Mouse (Mus musculus): ENCODE measurements at regions not wholly inside any gene's neighbourhood (a gene's known extent, or its start where the extent isn't known, plus 50 kb on each side); places are given as distances from the start of the nearest gene placed in this dataset.

DNA sequence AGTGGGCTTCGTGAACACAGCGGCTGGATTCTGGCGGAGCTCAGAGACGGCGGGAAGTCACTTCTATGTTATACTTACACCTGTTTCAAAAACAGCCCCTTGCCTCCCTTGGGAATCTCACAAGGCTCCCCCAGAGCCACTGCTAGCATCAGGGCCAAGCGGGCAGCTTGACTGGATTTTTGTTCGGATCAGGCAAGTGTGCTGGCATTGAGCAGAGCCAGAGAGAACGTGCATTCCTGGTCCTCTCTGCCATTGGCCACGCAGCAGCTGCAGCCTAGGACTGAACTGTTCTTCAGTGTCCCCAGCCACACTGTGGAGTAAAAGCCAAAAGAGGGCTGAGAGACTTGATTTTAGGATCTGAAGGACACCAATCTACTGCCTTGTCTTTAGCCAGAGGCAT, 195.6 kb upstream of the Lyplal1 start:
- Histone ChIP-seq H3K9ac (ENCODE audit: low read depth, low read length) (no peak overlapping the region), H3K36me3 (ENCODE audit: insufficient read depth, low read length) (no peaks in the 10 kb centered on the region), H3K27ac (no peak overlapping the region), H3K9me3 (replicated peaks; ENCODE audit: low read length) (no peaks in the 10 kb centered on the region), H3K27me3 (ENCODE audit: insufficient read depth, low read length) (no peaks in the 10 kb centered on the region), H3K4me2 (ENCODE audit: low read length) (no peak overlapping the region), H3K4me1 (replicated peaks; ENCODE audit: insufficient read depth, low read length) (no peaks in the 10 kb centered on the region), H3K4me3 (replicated peaks; ENCODE audit: low read depth, low read length) (no peak overlapping the region)
- DNase-seq (ENCODE audit: low spot score) (no peak), ATAC-seq (replicated peaks; ENCODE audit: low FRiP score, low read depth) (no peak)
- WGBS: 88% methylated on average over 9 of the region's 9 CpGs
- TF ChIP-seq CTCF (IDR thresholded peaks at IDR 0.05; ENCODE audit: low read depth): no peak

DNA sequence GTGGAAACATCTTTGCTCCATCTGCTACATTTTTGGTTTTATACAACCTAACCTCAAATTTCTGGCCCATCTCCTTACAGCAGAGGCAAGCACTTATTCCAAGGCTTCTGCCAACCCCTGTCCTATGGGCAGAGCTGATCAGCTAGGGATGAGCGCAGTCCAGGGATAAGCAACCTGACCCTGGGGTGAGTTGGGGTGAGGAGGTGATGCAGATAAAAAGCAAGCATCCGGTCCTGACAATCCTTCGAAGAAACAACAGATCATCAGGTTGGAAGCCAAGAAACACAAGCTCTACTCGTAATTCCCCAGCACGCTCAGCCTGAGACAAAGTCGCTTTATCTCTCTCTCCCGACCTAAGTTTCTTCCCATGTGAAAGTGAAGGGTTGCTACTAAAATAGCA, 194.9 kb upstream of the Lyplal1 start:
- WGBS: 67% methylated on average over 7 of the region's 7 CpGs
- no peak for ATAC-seq (replicated peaks; ENCODE audit: low FRiP score, low read depth)

DNA sequence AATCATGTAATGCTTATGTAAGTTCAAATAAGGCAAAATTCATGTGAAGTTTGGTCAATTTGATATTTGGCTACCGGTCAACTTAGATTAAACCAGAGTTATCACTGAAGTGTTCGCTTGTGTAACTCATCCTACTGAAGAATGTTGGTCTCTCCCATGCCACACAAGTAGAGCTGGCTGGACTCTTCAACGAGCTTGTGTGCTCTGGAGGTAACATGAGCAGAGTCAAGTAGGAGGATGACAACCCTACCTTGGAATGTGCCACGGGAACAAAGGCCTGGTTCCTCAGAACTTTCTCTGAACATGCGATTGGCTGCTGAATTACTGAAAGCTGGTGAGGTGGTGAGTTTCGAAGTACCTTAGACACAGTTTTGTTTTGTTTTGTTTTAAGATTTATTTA, 190.5 kb upstream of the Lyplal1 start:
- whole genome bisulfite sequencing: 72% methylated on average over 6 of the region's 6 CpGs
- Histone ChIP-seq H3K27ac (no peak overlapping the region), H3K36me3 (ENCODE audit: insufficient read depth, low read length) (no peaks in the 10 kb centered on the region), H3K9me3 (replicated peaks; ENCODE audit: low read length) (no peaks in the 10 kb centered on the region), H3K27me3 (ENCODE audit: insufficient read depth, low read length) (no peaks in the 10 kb centered on the region), H3K4me3 (replicated peaks; ENCODE audit: low read depth, low read length) (no peak overlapping the region), H3K4me1 (replicated peaks; ENCODE audit: insufficient read depth, low read length) (no peaks in the 10 kb centered on the region), H3K9ac (ENCODE audit: low read depth, low read length) (no peak overlapping the region), H3K4me2 (ENCODE audit: low read length) (no peak overlapping the region)
- no peak for TF ChIP-seq CTCF (IDR thresholded peaks at IDR 0.05; ENCODE audit: low read depth)
- ATAC-seq (replicated peaks; ENCODE audit: low FRiP score, low read depth): no peak
- DNase-seq (ENCODE audit: low spot score): no peak

More for the DNA sequence above, 194.9 kb upstream of the Lyplal1 start:
- TF ChIP-seq CTCF (IDR thresholded peaks at IDR 0.05; ENCODE audit: low read depth): no peak
- Histone ChIP-seq H3K27ac (no peak overlapping the region), H3K4me3 (replicated peaks; ENCODE audit: low read depth, low read length) (no peak overlapping the region), H3K4me1 (replicated peaks; ENCODE audit: insufficient read depth, low read length) (no peaks in the 10 kb centered on the region), H3K36me3 (ENCODE audit: insufficient read depth, low read length) (no peaks in the 10 kb centered on the region), H3K27me3 (ENCODE audit: insufficient read depth, low read length) (no peaks in the 10 kb centered on the region), H3K4me2 (ENCODE audit: low read length) (no peak overlapping the region), H3K9ac (ENCODE audit: low read depth, low read length) (no peak overlapping the region), H3K9me3 (replicated peaks; ENCODE audit: low read length) (no peaks in the 10 kb centered on the region)
- no peak for DNase-seq (ENCODE audit: low spot score)

DNA sequence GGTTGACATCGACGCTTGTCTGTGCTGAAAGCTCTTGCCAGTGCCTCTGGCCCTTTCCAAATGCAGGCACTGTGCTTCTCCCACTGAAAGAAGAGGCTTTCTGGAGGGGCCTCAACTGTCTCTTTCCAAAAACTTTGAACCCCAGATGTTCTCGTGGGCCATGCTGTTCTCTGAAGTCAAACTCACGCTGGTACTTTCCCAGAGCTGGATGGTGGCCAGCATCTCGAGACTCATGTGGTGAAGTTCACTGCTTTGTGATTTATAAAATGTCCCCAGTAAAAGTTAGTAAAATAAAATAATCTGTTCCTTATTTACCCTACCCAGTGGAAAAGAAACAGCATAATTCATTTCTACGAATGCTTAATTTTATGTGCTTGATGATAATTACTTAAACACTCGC, 180.4 kb upstream of the Lyplal1 start:
- no peaks in the 10 kb centered on the region for H3K27me3 ChIP-seq (ENCODE audit: insufficient read depth, low read length)
- ATAC-seq (replicated peaks; ENCODE audit: low FRiP score, low read depth) (no peak), DNase-seq (ENCODE audit: low spot score) (no peak)
- H3K9me3 ChIP-seq (replicated peaks; ENCODE audit: low read length): no peaks in the 10 kb centered on the region
- H3K4me1 ChIP-seq (replicated peaks; ENCODE audit: insufficient read depth, low read length): no peaks in the 10 kb centered on the region
- no peak overlapping the region for H3K4me3 ChIP-seq (replicated peaks; ENCODE audit: low read depth, low read length)
- H3K27ac ChIP-seq: no peak overlapping the region
- no peak overlapping the region for H3K9ac ChIP-seq (ENCODE audit: low read depth, low read length)
- no peak for TF ChIP-seq CTCF (IDR thresholded peaks at IDR 0.05; ENCODE audit: low read depth)
- no peak overlapping the region for H3K4me2 ChIP-seq (ENCODE audit: low read length)
- H3K36me3 ChIP-seq (ENCODE audit: insufficient read depth, low read length): no peaks in the 10 kb centered on the region
- WGBS: 66% methylated on average over 7 of the region's 7 CpGs

DNA sequence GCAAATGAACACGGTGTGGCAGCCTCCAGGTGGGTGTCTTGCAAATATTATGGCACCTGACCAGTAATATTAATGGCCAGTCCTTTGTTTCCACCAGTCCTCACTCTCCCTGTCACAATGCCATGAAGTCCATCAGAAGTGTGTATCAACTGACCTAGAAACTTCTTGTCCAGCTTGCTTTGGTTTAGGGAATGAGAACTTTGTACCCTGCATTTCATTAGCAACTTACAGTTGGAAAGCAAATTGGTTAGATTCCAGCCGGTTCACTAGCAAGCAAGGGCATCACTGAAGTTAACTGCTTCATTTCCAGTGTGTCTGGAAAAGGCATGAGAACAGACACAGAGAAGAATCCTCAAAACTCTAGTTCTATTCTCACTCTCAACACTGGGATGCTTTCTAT, 178.1 kb upstream of the Lyplal1 start:
- WGBS: 60% methylated on average over 2 of the region's 2 CpGs
- TF ChIP-seq CTCF (IDR thresholded peaks at IDR 0.05; ENCODE audit: low read depth): no peak
- H3K36me3 ChIP-seq (ENCODE audit: insufficient read depth, low read length): no peaks in the 10 kb centered on the region
- no peak overlapping the region for H3K4me3 ChIP-seq (replicated peaks; ENCODE audit: low read depth, low read length)
- H3K4me2 ChIP-seq (ENCODE audit: low read length): no peak overlapping the region
- ATAC-seq (replicated peaks; ENCODE audit: low FRiP score, low read depth): no peak
- H3K9me3 ChIP-seq (replicated peaks; ENCODE audit: low read length): no peaks in the 10 kb centered on the region
- H3K9ac ChIP-seq (ENCODE audit: low read depth, low read length): no peak overlapping the region
- H3K27ac ChIP-seq: no peak overlapping the region
- H3K27me3 ChIP-seq (ENCODE audit: insufficient read depth, low read length): no peaks in the 10 kb centered on the region
- no peak for DNase-seq (ENCODE audit: low spot score)
- H3K4me1 ChIP-seq (replicated peaks; ENCODE audit: insufficient read depth, low read length): no peaks in the 10 kb centered on the region

DNA sequence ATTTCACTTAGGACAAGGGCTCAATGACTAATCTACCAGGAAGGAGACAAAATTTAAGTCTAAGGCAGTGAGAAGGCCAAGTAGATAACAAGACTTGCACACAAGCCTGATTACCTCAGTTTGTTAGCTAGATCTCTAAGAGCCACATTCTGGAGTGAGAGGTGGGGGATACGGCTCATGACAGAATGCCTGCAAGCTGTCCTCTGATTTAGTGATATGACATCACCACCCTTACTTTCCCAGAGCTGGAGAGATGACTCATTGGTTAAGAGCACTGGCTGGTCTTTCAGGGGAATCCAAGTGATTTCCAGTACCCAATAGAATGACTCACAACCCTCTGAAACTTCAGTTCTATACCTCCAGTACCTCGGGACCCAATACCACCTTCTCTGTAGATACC, 177.5 kb upstream of the Lyplal1 start:
- Histone ChIP-seq H3K9me3 (replicated peaks; ENCODE audit: low read length) (no peaks in the 10 kb centered on the region), H3K4me3 (replicated peaks; ENCODE audit: low read depth, low read length) (no peak overlapping the region), H3K4me2 (ENCODE audit: low read length) (no peak overlapping the region), H3K9ac (ENCODE audit: low read depth, low read length) (no peak overlapping the region), H3K27me3 (ENCODE audit: insufficient read depth, low read length) (no peaks in the 10 kb centered on the region), H3K36me3 (ENCODE audit: insufficient read depth, low read length) (no peaks in the 10 kb centered on the region), H3K4me1 (replicated peaks; ENCODE audit: insufficient read depth, low read length) (no peaks in the 10 kb centered on the region), H3K27ac (no peak overlapping the region)
- no peak for ATAC-seq (replicated peaks; ENCODE audit: low FRiP score, low read depth)
- no peak for DNase-seq (ENCODE audit: low spot score)
- 59% methylated on average over 2 of the region's 2 CpGs for WGBS
- TF ChIP-seq CTCF (IDR thresholded peaks at IDR 0.05; ENCODE audit: low read depth): no peak

DNA sequence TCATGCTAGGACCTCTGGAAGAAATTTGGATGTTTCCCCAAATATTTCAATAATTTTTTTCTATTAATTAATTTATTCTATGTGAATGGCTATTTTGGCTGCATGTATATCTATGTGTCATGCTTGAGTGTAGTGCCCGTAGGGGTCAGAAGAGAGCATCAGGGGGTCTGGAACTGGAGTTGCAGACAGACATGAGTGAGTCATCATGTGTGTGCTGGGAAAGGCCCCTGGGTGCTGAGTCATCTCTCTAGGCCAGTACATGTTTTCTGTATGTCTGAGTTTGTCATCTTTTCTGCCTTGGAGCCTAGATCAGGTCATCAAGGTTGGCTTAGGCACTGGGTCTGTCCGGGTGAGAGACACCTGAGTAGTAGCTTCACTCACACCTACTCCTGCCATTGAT, 172.0 kb upstream of the Lyplal1 start:
- Histone ChIP-seq H3K4me2 (ENCODE audit: low read length) (no peak overlapping the region), H3K27ac (no peak overlapping the region), H3K27me3 (ENCODE audit: insufficient read depth, low read length) (no peaks in the 10 kb centered on the region), H3K9me3 (replicated peaks; ENCODE audit: low read length) (no peaks in the 10 kb centered on the region), H3K9ac (ENCODE audit: low read depth, low read length) (no peak overlapping the region), H3K4me1 (replicated peaks; ENCODE audit: insufficient read depth, low read length) (no peaks in the 10 kb centered on the region), H3K36me3 (ENCODE audit: insufficient read depth, low read length) (no peaks in the 10 kb centered on the region), H3K4me3 (replicated peaks; ENCODE audit: low read depth, low read length) (no peak overlapping the region)
- no peak for ATAC-seq (replicated peaks; ENCODE audit: low FRiP score, low read depth)
- no peak for TF ChIP-seq CTCF (IDR thresholded peaks at IDR 0.05; ENCODE audit: low read depth)
- no peak for DNase-seq (ENCODE audit: low spot score)
- WGBS: 71% methylated on average over 2 of the region's 2 CpGs

Measured in kidney, postnatal 0 days (tissue).